Mouse (Mus musculus) cerebellum, adult 2 months (tissue): Measurements from ENCODE around the gene Rufy2.

Source experiments
- CTCF ChIP-seq: fragments of 200-500 bp; IDR thresholded peaks from 2 replicates; pipeline ENCODE4 v1.5.1; 2011; ENCODE audit warnings: low read depth, mild to moderate bottlenecking, control low read depth, low read length, moderate library complexity, borderline replicate concordance; ENCODE audit not compliant: insufficient read depth
- POLR2A ChIP-seq: fragments of 200-500 bp; IDR thresholded peaks from 2 replicates; pipeline ENCODE4 v1.6.1; 2011; ENCODE audit warnings: low read length, control low read depth, borderline replicate concordance; ENCODE audit not compliant: insufficient read depth

- TF ChIP-seq POLR2A (no peak), CTCF (no peak)
These were observed 10.6 kb downstream of the Rufy2 start for GRCm38 (mm10) chr10:62990636-62991035.
